ENCODE assay signal across 8 mouse cellular contexts in the genomic region with DNA sequence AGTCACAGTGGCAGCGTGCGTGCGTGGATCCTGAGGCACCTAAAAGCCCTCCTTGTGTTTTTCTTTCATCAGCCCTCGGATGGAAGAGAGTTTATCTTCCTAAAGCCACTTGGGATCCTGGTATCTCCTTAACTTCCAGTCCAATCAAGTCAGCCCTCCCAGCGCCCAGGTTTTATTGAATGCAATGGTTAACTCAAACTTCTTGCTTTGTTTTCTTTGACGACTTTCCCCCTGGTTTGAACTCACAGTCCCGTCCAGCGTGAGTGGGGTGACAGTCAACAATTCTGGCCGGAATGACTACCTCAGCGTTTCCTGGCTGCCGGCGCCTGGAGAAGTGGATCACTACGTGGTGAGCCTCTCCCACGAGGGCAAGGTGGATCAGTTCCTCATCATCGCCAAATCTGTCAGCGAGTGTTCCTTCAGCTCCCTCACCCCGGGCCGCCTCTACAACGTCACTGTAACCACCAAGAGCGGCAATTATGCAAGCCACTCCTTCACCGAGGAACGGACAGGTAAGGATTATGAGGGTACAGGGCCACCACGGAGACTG. TPM values are rescaled to one million over a fixed set of nuclear protein-coding genes. Genes with fewer than 3 reads are reported as not detected.
DNase-seq lines count a peak whose midpoint lies in the region; ATAC-seq and TF ChIP-seq lines count a peak whose summit lies in the region.

No protein-coding gene starts in this region.

- peaks cover 3% of the 10 kb centered on the region; the same call in 1 of the 2 replicates for H3K9me3 ChIP-seq in forebrain, embryonic 16.5 days (ENCODE audit: control insufficient read depth, low read length)
- H3K9me3 ChIP-seq in liver, postnatal 0 days (ENCODE audit: low read length): no peaks in the 10 kb centered on the region

- peak overlapping the region; percentile 29; the same call in 1 of the 2 replicates for H3K4me3 ChIP-seq in gastrocnemius, adult 2 months
- peak overlapping the region; percentile 20; the same call in 1 of the 2 replicates for H3K4me3 ChIP-seq in forebrain, embryonic 16.5 days (replicated peaks; ENCODE audit: low read length)
- H3K4me3 ChIP-seq in liver, postnatal 0 days (ENCODE audit: low read depth, low read length): peak overlapping the region; percentile 3; the same call in 1 of the 2 replicates

- TF ChIP-seq CTCF in gastrocnemius, adult 2 months (IDR thresholded peaks at IDR 0.05): no peak
- no peak for TF ChIP-seq CTCF in liver, postnatal 0 days (IDR thresholded peaks at IDR 0.05; ENCODE audit: low read depth)

- intact Hi-C loops in gastrocnemius, adult 2 months (cut with DNase I): loop anchor here (2.0 to 10.0 kb wide), 4 partner anchors 144 to 884 kb away; a partner anchor contains a TSS

- H3K27ac ChIP-seq in gastrocnemius, adult 2 months: no peak overlapping the region
- H3K27ac ChIP-seq in forebrain, embryonic 16.5 days (ENCODE audit: low read length): no peak overlapping the region
- H3K27ac ChIP-seq in liver, postnatal 0 days (ENCODE audit: low read depth): no peak overlapping the region

- H3K4me2 ChIP-seq in forebrain, embryonic 16.5 days (ENCODE audit: low read length): peak overlapping the region; percentile 50
- peak overlapping the region; percentile 43 for H3K4me2 ChIP-seq in liver, postnatal 0 days (ENCODE audit: low read depth, low read length)

- DNase-seq in gastrocnemius, adult 2 months: no peak
- DNase-seq in gastrocnemius, postnatal 25 days: no peak
- DNase-seq in ZHBTc4 (ENCODE audit: low read depth, low spot score): peak; percentile 26
- no peak for DNase-seq in liver, postnatal 0 days
- no peak for DNase-seq in right cerebral cortex, postnatal 14 days
- DNase-seq in gastrocnemius, postnatal 4 days (ENCODE audit: low spot score in 2 of 2): no peak

- no peaks in the 10 kb centered on the region for H3K36me3 ChIP-seq in forebrain, embryonic 16.5 days (ENCODE audit: control insufficient read depth, insufficient read depth)
- H3K36me3 ChIP-seq in liver, postnatal 0 days (replicated peaks; ENCODE audit: insufficient read depth, low read length): no peaks in the 10 kb centered on the region

- no peak for TF ChIP-seq EP300 in liver, postnatal 0 days (IDR thresholded peaks at IDR 0.05; ENCODE audit: low read depth)

- H3K9ac ChIP-seq in forebrain, embryonic 16.5 days (replicated peaks; ENCODE audit: low read depth, low read length): no peak overlapping the region
- no peak overlapping the region for H3K9ac ChIP-seq in liver, postnatal 0 days (replicated peaks)

- no peaks in the 10 kb centered on the region for H3K27me3 ChIP-seq in forebrain, embryonic 16.5 days (replicated peaks; ENCODE audit: control insufficient read depth, insufficient read depth, low read length)
- H3K27me3 ChIP-seq in liver, postnatal 0 days (ENCODE audit: insufficient read depth, low read length): no peaks in the 10 kb centered on the region

- peak; percentile 33; the same call in 1 of the 2 replicates for ATAC-seq in forebrain, embryonic 16.5 days
- ATAC-seq in liver, postnatal 0 days: no peak
- no peak for ATAC-seq in megakaryocyte, adult 5-6 weeks (ENCODE audit: poor library complexity, severe bottlenecking)

- 17% methylated on average over 23 of the region's 23 CpGs for WGBS in forebrain, embryonic 16.5 days
- WGBS in liver, postnatal 0 days (ENCODE audit: insufficient replicate concordance): 52% methylated on average over 23 of the region's 23 CpGs

- peaks cover 7% of the 10 kb centered on the region; the same call in 1 of the 2 replicates for H3K4me1 ChIP-seq in forebrain, embryonic 16.5 days (replicated peaks; ENCODE audit: control insufficient read depth, insufficient read depth, low read length)
- no peaks in the 10 kb centered on the region for H3K4me1 ChIP-seq in liver, postnatal 0 days (ENCODE audit: insufficient read depth)

RNA-seq across cellular contexts. Expression of a gene that starts 55.7 kb away (rescaled TPM):
- 10 to 100 TPM; 22.3 to 32.2 TPM for total RNA-seq in gastrocnemius, adult 2 months (2021)
- 10 to 100 TPM; 30.2 to 35.0 TPM for total RNA-seq in gastrocnemius, postnatal 25 days (2021)
- 3.0 and 3.1 TPM in 2 replicates for polyA plus RNA-seq in forebrain, embryonic 16.5 days (2015; fragmentation: Nextera tagmentation; extraction: Ambion mirVana)
- polyA plus RNA-seq in liver, postnatal 0 days (2015; fragmentation: Nextera tagmentation; extraction: Ambion mirVana): 2.5 and 3.1 TPM in 2 replicates
- not detected in 2 replicates for total RNA-seq in megakaryocyte, adult 5-6 weeks (2015)
- total RNA-seq in megakaryocyte, adult 5-6 weeks (2017): not detected in 2 replicates
- total RNA-seq in gastrocnemius, postnatal 4 days (2021): 10 to 100 TPM; 30.6 to 33.2 TPM

Comparison
In these comparisons a context has a peak if more than half of its experiments do, and no peak if none do; other contexts are left out.
1. RNA of a gene that starts 55.7 kb away (total RNA-seq): 30.2 to 35.0 TPM in gastrocnemius, postnatal 25 days, 30.6 to 33.2 TPM in gastrocnemius, postnatal 4 days and 22.3 to 32.2 TPM in gastrocnemius, adult 2 months; not detected in megakaryocyte, adult 5-6 weeks; every median in the first group is over 10 times any median in the second.
2. Peak in every context shown above with its lines, with median percentiles within 50 percentile points of each other: H3K4me3 ChIP-seq.